Mouse (Mus musculus) limb, embryonic 14.5 days (tissue): ENCODE measurements around the gene Gm48552. TPM values are rescaled to one million over a fixed set of nuclear protein-coding genes. Genes with fewer than 3 reads are reported as not detected.

Source experiments
- ATAC-seq: fragments of 200-750 bp; cut with Nextera tagmentation; 2 replicates; pipeline ENCODE4 v1.8.0; 2017; ENCODE audit warnings: low read depth, moderate number of reproducible peaks, moderate TSS enrichment; ENCODE audit not compliant: low FRiP score
- DNase-seq: peaks from one replicate; pipeline ENCODE4 v3.0.0-alpha.2; 2015; ENCODE audit warnings: low spot score
- H3K27ac ChIP-seq: fragments of 300-500 bp; sonication (generic); replicated peaks from 2 replicates; pipeline ENCODE4 v1.5.1; 2014; ENCODE audit warnings: low read depth, mild to moderate bottlenecking, low read length, moderate library complexity, mixed read lengths
- H3K27me3 ChIP-seq: fragments of 300-500 bp; sonication (generic); 2 replicates; pipeline ENCODE4 v1.6.1; 2014; ENCODE audit warnings: low read length, mixed read lengths; ENCODE audit not compliant: control insufficient read depth, insufficient read depth
- H3K36me3 ChIP-seq: fragments of 300-500 bp; sonication (generic); 2 replicates; pipeline ENCODE4 v1.6.1; 2014; ENCODE audit warnings: mild to moderate bottlenecking, low read length, moderate library complexity, mixed read lengths; ENCODE audit not compliant: control insufficient read depth, insufficient read depth
- H3K4me1 ChIP-seq: fragments of 300-500 bp; sonication (generic); 2 replicates; pipeline ENCODE4 v1.6.1; 2014; ENCODE audit warnings: antibody characterized with exemption, low read length, mixed read lengths; ENCODE audit not compliant: control insufficient read depth, insufficient read depth
- H3K4me2 ChIP-seq: fragments of 300-500 bp; sonication (generic); replicated peaks from 2 replicates; pipeline ENCODE4 v1.6.1; 2014; ENCODE audit warnings: low read depth, mild to moderate bottlenecking, low read length, moderate library complexity; ENCODE audit not compliant: severe bottlenecking
- H3K4me3 ChIP-seq: fragments of 300-500 bp; sonication (generic); replicated peaks from 2 replicates; pipeline ENCODE4 v1.5.1; 2014; ENCODE audit warnings: low read length
- H3K9ac ChIP-seq: fragments of 300-500 bp; sonication (generic); 2 replicates; pipeline ENCODE4 v1.6.1; 2014; ENCODE audit warnings: mild to moderate bottlenecking, low read depth, low read length, moderate library complexity; ENCODE audit not compliant: severe bottlenecking
- H3K9me3 ChIP-seq: fragments of 300-500 bp; sonication (generic); 2 replicates; pipeline ENCODE4 v1.6.1; 2016; ENCODE audit warnings: low read length; ENCODE audit not compliant: control insufficient read depth
- POLR2A ChIP-seq: fragments of 200-500 bp; IDR thresholded peaks from 2 replicates; pipeline ENCODE4 v1.8.0; 2012; ENCODE audit warnings: inconsistent platforms, mild to moderate bottlenecking, moderate library complexity, borderline replicate concordance; ENCODE audit not compliant: insufficient read depth, insufficient read length; ENCODE audit errors: extremely low read depth
- WGBS: fragments of 180-500 bp; shearing (Covaris S2); extraction: QIAGEN DNeasy Blood & Tissue Kit; methylation state at CpG from one replicate; pipeline ENCODE4 v1.1.7; 2014; 5-methylcytosine and 5-hydroxymethylcytosine counted together
- polyA plus RNA-seq, 2 experiments: library from polyadenylated mRNA; depleted of rRNA in 1 of 2; stranded (reverse) in 1 of 2; unstranded in 1 of 2; fragments of >200 nt; fragmentation: Nextera tagmentation in 1 of 2; extraction: Ambion mirVana in 1 of 2; gene quantifications; 2 replicates each; pipeline versions ENCODE4 v1.2.1 to v1.2.3; 2012 to 2014

Gm48552 gene
- polyA plus RNA-seq, 2 experiments, result 0.99 to 6.8 TPM

DNA sequence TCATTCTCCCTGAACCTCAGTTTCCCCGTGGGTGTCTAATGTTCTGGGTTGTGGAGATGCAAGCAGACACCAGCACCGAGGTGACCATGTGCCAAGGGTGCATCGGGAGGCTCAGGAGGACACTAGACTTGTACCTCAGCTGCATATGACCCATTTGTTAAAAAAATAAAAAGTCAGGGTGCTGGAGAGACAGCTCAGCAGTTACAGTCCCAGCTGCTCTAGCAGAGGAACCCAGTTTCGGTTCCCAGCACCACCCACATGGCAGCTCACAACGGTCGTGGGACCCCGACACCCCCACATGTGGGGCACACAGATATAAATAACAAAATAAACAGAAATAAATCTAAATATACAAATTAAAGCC, 39.7 kb downstream of the Gm48552 start:
- peaks cover 41% of the 10 kb centered on the region for H3K4me1 ChIP-seq

DNA sequence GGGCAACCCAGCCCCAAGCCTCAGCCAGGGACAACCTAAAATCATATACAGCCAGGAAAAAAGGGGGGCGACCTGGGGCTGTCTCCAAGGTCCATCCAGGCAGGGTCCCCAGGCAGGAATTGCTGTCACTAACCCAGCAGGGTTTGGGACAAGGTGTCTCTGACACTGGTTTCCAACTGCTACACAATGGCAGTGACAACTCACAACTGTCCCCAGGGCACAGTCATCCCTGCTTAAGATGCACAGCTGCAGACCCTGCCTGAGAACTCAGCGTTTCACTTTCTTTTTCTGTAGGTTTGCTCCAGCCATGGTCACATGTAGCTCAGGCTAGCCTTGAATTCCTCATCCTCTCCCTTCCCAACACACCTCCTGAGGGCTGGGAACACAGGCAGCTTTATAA, 40.3 kb downstream of the Gm48552 start:
- H3K4me3 ChIP-seq, result peak overlapping the region; percentile 77
- H3K27me3 ChIP-seq, result 0 out of 2 replicates have a peak, but pooled peaks cover 4% of the 10 kb centered on the region
- 22% methylated on average over 2 of the region's 2 CpGs for WGBS
- no peak for TF ChIP-seq POLR2A
- H3K4me2 ChIP-seq, result peak overlapping the region; percentile 75
- H3K36me3 ChIP-seq, result no peaks in the 10 kb centered on the region
- no peak overlapping the region for H3K27ac ChIP-seq
- H3K9ac ChIP-seq, result no peak overlapping the region
- no peak for ATAC-seq
- H3K4me1 ChIP-seq, result peaks cover 39% of the 10 kb centered on the region
- H3K9me3 ChIP-seq, result no peaks in the 10 kb centered on the region
- no peak for DNase-seq

More for the DNA sequence above, 39.7 kb downstream of the Gm48552 start:
- no peak for TF ChIP-seq POLR2A
- no peak overlapping the region for H3K9ac ChIP-seq
- ATAC-seq, result no peak
- H3K27me3 ChIP-seq, result 0 out of 2 replicates have a peak, but pooled peaks cover 4% of the 10 kb centered on the region
- H3K4me2 ChIP-seq, result no peak overlapping the region
- H3K27ac ChIP-seq, result no peak overlapping the region
- DNase-seq, result no peak
- H3K9me3 ChIP-seq, result no peaks in the 10 kb centered on the region
- no peaks in the 10 kb centered on the region for H3K36me3 ChIP-seq
- WGBS, result 93% methylated on average over 7 of the region's 7 CpGs
- no peak overlapping the region for H3K4me3 ChIP-seq

DNA sequence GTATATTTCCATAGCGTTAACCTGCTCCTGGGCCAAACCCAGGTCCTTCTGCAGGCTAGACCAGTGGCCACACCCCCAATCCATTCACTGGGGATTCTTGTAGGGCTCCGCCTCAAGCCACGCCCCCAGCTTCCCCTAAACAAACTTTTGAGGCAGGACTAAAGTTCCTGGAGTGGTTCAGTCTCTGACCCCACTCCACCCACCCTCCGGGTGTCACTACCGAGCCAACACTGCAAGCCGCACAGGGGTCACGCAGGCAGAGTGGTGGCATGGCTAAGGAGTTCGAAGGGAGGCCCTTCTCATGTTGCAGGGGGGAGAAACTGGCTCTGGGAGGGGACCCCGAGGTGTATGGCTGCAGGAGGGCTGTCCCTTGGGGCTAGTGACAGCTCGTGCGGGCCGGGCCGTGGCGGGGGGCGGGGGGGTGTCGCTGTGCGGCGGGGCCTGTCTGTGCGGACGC, 40.8 kb downstream of the Gm48552 start:
- peaks cover 34% of the 10 kb centered on the region for H3K4me1 ChIP-seq
- DNase-seq, result peak; percentile 91
- ATAC-seq, result no peak
- H3K27ac ChIP-seq, result peak overlapping the region; percentile 85
- peak overlapping the region; percentile 77 for H3K4me3 ChIP-seq
- peak overlapping the region; percentile 81 for H3K9ac ChIP-seq
- H3K9me3 ChIP-seq, result no peaks in the 10 kb centered on the region
- peak overlapping the region; percentile 75 for H3K4me2 ChIP-seq
- 0 out of 2 replicates have a peak, but pooled peaks cover 4% of the 10 kb centered on the region for H3K27me3 ChIP-seq
- WGBS, result under 1% methylated on average over 18 of the region's 20 CpGs
- TF ChIP-seq POLR2A, result no peak
- no peaks in the 10 kb centered on the region for H3K36me3 ChIP-seq

DNA sequence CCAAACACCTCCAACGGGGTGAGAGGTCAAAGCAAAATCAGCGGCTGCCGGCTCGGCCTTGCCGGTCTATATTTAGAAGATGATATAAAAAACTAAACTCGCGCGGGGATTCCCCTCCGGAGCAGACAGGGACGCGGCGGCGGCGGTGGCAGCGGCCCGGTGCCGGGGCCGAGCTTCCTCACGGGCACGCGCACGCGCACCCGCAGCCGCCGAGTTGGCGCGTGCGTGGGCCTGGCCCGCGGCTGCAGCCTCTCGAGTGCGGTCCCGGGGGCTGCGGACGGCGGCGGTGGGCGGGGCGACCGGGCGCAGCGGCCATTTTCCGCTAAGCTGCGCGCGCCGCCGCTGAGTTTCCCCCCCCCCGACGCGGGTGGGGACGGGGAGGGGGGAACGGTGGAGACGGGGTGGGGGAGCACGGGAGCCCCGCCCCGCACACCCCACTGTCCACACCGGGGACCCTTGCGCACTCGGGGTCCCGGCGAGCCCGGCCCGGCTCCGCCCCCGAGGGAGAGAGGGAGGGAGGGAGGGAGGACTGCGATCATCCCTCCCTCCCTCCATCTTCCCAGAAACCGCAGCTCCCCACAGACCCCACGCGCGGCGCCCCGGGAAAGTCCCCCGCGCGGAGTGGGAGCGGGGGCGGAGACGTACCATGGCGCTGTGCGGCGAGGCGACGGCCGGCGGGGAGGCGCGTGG, 41.5 kb downstream of the Gm48552 start:
- peak; percentile 42 for ATAC-seq
- H3K27me3 ChIP-seq, result 0 out of 2 replicates have a peak, but pooled peaks cover 4% of the 10 kb centered on the region

DNA sequence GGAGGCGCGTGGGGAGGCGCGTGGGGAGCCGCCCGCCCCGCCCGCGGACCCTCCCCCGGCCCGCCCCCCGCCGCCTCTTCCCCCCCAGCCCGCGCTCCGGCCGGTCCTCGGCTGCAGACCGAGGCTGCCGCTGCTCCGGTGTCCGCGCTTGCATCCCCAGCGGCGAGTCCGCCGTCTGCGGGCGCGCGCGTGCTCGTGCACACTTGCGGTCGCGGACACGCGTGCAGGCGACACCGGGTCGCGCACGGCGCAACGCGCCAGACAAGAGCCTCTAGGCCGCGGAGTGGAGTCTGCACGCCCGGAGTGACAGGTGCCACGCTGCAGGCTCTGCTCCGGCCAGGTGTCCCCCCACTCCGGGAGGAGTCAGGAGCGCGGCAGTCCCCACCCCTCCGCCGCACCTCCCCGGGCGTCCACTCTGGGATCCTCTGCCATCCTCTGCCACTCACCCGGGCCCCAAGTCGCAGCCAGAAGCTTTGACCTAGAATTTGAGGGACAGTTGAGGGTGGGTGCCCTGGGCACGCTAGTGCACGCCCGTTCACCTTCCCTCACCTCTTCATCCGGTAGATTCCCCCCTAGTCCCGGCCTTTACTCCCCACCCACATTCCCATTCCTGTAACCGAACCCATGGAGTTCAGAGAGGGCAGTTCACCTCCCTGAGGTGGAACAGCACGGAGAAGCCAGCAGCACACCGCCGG, 42.2 kb downstream of the Gm48552 start:
- peak; percentile 23 for ATAC-seq
- 0 out of 2 replicates have a peak, but pooled peaks cover 4% of the 10 kb centered on the region for H3K27me3 ChIP-seq
- H3K4me2 ChIP-seq, result peak overlapping the region; percentile 75
- 2% methylated on average over 21 of the region's 70 CpGs for WGBS
- no peaks in the 10 kb centered on the region for H3K36me3 ChIP-seq
- no peak for TF ChIP-seq POLR2A
- H3K4me1 ChIP-seq, result peaks cover 21% of the 10 kb centered on the region
- no peaks in the 10 kb centered on the region for H3K9me3 ChIP-seq
- H3K27ac ChIP-seq, result peak overlapping the region; percentile 85
- peak overlapping the region; percentile 81 for H3K9ac ChIP-seq
- no peak for DNase-seq
- peak overlapping the region; percentile 77 for H3K4me3 ChIP-seq

More for the DNA sequence above, 41.5 kb downstream of the Gm48552 start:
- Histone ChIP-seq H3K4me2 (peak overlapping the region; percentile 75), H3K27ac (peak overlapping the region; percentile 85), H3K4me3 (peak overlapping the region; percentile 77), H3K9me3 (no peaks in the 10 kb centered on the region), H3K36me3 (no peaks in the 10 kb centered on the region), H3K9ac (peak overlapping the region; percentile 81), H3K4me1 (peaks cover 27% of the 10 kb centered on the region)
- no peak for TF ChIP-seq POLR2A
- peak; percentile 57 for DNase-seq
- under 1% methylated on average over 28 of the region's 89 CpGs for WGBS
